Mouse (Mus musculus) effector memory CD4-positive, alpha-beta T cell, adult 5 months (primary cell): Measurements from ENCODE around the gene Kansl1l. TPM values are rescaled to one million over a fixed set of nuclear protein-coding genes. Genes with fewer than 3 reads are reported as not detected.

Source experiments
- polyA plus RNA-seq: library from polyadenylated mRNA; unstranded; fragments of 100-300 nt; shearing (Covaris generic); gene quantifications from one replicate; pipeline ENCODE4 v1.2.1, GENCODE M21; 2017

Kansl1l gene
- 41.1 TPM for polyA plus RNA-seq

GRCm38 (mm10) chr1:66817453-66817839 is at the start of gene Kansl1l:
Gene Kansl1l (minus strand): TSS chr1:66817562.

GRCm38 (mm10) chr1:66862712-66863511 is 45.5 kb upstream of the Kansl1l start, which contains the start of gene Acadl:
Gene Acadl (minus strand): TSS chr1:66863277.

GRCm38 (mm10) chr1:66700693-66701575 is 116.4 kb downstream of the Kansl1l start, which contains the start of gene Rpe:
Gene Rpe (plus strand): TSS chr1:66700831.

Other genes with a start within 250 kb of the Kansl1l start
- 37.5 TPM for gene Rpe, start 116.7 kb downstream of the Kansl1l start, polyA plus RNA-seq
- gene Acadl, start 45.7 kb upstream of the Kansl1l start, polyA plus RNA-seq = 74.1 TPM
- not detected for gene Myl1, start 127.8 kb upstream of the Kansl1l start, polyA plus RNA-seq
- gene Lancl1, start 221.3 kb upstream of the Kansl1l start, polyA plus RNA-seq = 64.7 TPM